Mouse (Mus musculus) testis, adult 2 months (tissue): ENCODE measurements around the gene Syne1. TPM values are rescaled to one million over a fixed set of nuclear protein-coding genes. Genes with fewer than 3 reads are reported as not detected.

ENCODE experiments used
- H3K27ac ChIP-seq: fragments of 200-500 bp; 2 replicates; pipeline ENCODE4 v1.5.1; 2012; ENCODE audit warnings: low read depth, low read length; ENCODE audit not compliant: control insufficient read depth, insufficient read depth
- H3K27me3 ChIP-seq: fragments of 200-500 bp; 2 replicates; pipeline ENCODE4 v1.6.1; 2012; ENCODE audit warnings: mild to moderate bottlenecking, low read length, moderate library complexity; ENCODE audit not compliant: control insufficient read depth, insufficient read depth
- H3K36me3 ChIP-seq: fragments of 200-500 bp; 2 replicates; pipeline ENCODE4 v1.6.1; 2012; ENCODE audit warnings: mild to moderate bottlenecking, low read length; ENCODE audit not compliant: control insufficient read depth, insufficient read depth
- H3K4me1 ChIP-seq: fragments of 200-500 bp; 2 replicates; pipeline ENCODE4 v1.6.1; 2012; ENCODE audit warnings: low read length; ENCODE audit not compliant: control insufficient read depth, insufficient read depth
- H3K4me3 ChIP-seq: fragments of 200-500 bp; 2 replicates; pipeline ENCODE4 v1.5.1; 2012; ENCODE audit warnings: low read depth, mild to moderate bottlenecking, low read length, moderate library complexity, mixed read lengths; ENCODE audit not compliant: control insufficient read depth
- CTCF ChIP-seq: fragments of 200-500 bp; IDR thresholded peaks from 2 replicates; pipeline ENCODE4 v1.5.1; 2012; ENCODE audit warnings: low read depth, mild to moderate bottlenecking, inconsistent platforms, low read length, moderate library complexity; ENCODE audit not compliant: control insufficient read depth, insufficient read depth, insufficient replicate concordance
- POLR2A ChIP-seq: fragments of 200-500 bp; IDR thresholded peaks from 2 replicates; pipeline ENCODE4 v1.6.1; 2012; ENCODE audit warnings: low read depth, mild to moderate bottlenecking, inconsistent platforms, low read length, moderate library complexity; ENCODE audit not compliant: control insufficient read depth
- polyA plus RNA-seq: library from polyadenylated mRNA; depleted of rRNA; stranded (reverse); fragments of >200 nt; gene quantifications from 2 replicates; pipeline ENCODE4 v1.2.3, GENCODE M21; 2012

The Syne1 gene
- polyA plus RNA-seq, 1 experiment, result 2.4 TPM

GRCm38 (mm10) chr10:5058876-5059275 is 492.4 kb downstream of the Syne1 start:
- H3K4me3 ChIP-seq, result no peak overlapping the region
- TF ChIP-seq CTCF, result no peak
- H3K4me1 ChIP-seq, result no peaks in the 10 kb centered on the region
- H3K36me3 ChIP-seq, result no peaks in the 10 kb centered on the region
- no peaks in the 10 kb centered on the region for H3K27me3 ChIP-seq
- no peak overlapping the region for H3K27ac ChIP-seq

- Histone ChIP-seq H3K36me3 (no peaks in the 10 kb centered on the region), H3K4me3 (no peak overlapping the region), H3K27me3 (no peaks in the 10 kb centered on the region), H3K4me1 (no peaks in the 10 kb centered on the region), H3K27ac (no peak overlapping the region)
- TF ChIP-seq CTCF (no peak), POLR2A (no peak)
These were observed 493.6 kb downstream of the Syne1 start for GRCm38 (mm10) chr10:5057661-5058060.

- Histone ChIP-seq H3K27me3 (no peaks in the 10 kb centered on the region), H3K36me3 (no peaks in the 10 kb centered on the region), H3K27ac (no peak overlapping the region), H3K4me1 (no peaks in the 10 kb centered on the region), H3K4me3 (no peak overlapping the region)
- TF ChIP-seq CTCF (no peak), POLR2A (no peak)
These were observed 494.3 kb downstream of the Syne1 start for GRCm38 (mm10) chr10:5056940-5057339.

GRCm38 (mm10) chr10:5056243-5056735 is 495.0 kb downstream of the Syne1 start:
- TF ChIP-seq CTCF (no peak), POLR2A (no peak)
- H3K27ac ChIP-seq, result no peak overlapping the region

DNA sequence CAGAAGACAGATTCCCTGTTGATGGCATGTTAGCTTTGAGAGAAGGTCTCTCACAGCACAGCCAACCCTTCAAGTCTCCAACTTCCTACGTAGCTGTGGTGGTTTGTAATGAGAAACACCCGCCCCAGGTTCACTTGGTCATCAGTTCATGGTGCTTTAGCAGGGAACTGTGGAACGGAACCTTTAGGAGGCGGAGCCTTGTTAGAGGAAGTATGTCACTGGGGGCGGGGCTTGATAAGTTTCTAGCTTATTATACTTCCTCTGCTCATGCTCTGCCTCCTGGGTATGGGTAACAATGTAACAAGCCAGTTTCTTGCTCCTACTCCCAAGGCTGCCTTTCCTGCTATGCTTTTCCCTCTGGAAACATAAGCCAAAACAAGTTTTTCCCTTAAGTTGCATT is 505.6 kb downstream of the Syne1 start:
- no peak overlapping the region for H3K27ac ChIP-seq
- H3K4me1 ChIP-seq, result 0 out of 2 replicates have a peak, but pooled peaks cover 2% of the 10 kb centered on the region

More at GRCm38 (mm10) chr10:5056243-5056735, 495.0 kb downstream of the Syne1 start:
- H3K4me1 ChIP-seq, result no peaks in the 10 kb centered on the region
- no peaks in the 10 kb centered on the region for H3K36me3 ChIP-seq
- no peak overlapping the region for H3K4me3 ChIP-seq
- no peaks in the 10 kb centered on the region for H3K27me3 ChIP-seq

GRCm38 (mm10) chr10:5045213-5045612 is 506.1 kb downstream of the Syne1 start:
- Histone ChIP-seq H3K4me1 (0 out of 2 replicates have a peak, but pooled peaks cover 2% of the 10 kb centered on the region), H3K27me3 (no peaks in the 10 kb centered on the region), H3K4me3 (no peak overlapping the region), H3K27ac (no peak overlapping the region), H3K36me3 (no peaks in the 10 kb centered on the region)
- TF ChIP-seq POLR2A (no peak), CTCF (no peak)

More for the DNA sequence above, 505.6 kb downstream of the Syne1 start:
- no peak for TF ChIP-seq POLR2A
- TF ChIP-seq CTCF, result no peak
- H3K4me3 ChIP-seq, result no peak overlapping the region
- no peaks in the 10 kb centered on the region for H3K36me3 ChIP-seq
- H3K27me3 ChIP-seq, result no peaks in the 10 kb centered on the region

DNA sequence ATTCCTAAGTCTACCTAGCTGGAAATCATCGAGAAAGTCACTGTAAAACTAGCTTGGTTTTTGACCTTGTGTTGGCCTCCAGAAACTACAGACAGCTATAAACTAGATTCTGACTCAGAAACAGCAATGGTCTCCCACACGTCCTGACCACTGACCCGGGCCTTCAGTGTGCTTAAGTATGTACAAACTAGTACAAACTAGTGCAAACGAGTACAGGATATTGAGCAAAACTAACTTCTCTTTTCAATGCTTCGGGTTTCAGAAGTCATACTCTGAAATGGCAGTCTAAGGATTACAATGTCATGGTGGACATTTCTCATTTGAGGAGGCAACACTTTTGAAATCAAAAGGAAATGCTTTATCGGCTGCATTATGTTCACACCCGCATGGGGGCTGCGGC is 506.8 kb downstream of the Syne1 start:
- H3K4me1 ChIP-seq, result 0 out of 2 replicates have a peak, but pooled peaks cover 2% of the 10 kb centered on the region
- H3K27ac ChIP-seq, result no peak overlapping the region
- H3K36me3 ChIP-seq, result no peaks in the 10 kb centered on the region
- H3K4me3 ChIP-seq, result no peak overlapping the region
- TF ChIP-seq CTCF (no peak), POLR2A (no peak)
- H3K27me3 ChIP-seq, result no peaks in the 10 kb centered on the region

GRCm38 (mm10) chr10:5041254-5041653 is 510.0 kb downstream of the Syne1 start:
- no peak overlapping the region for H3K4me3 ChIP-seq
- H3K36me3 ChIP-seq, result no peaks in the 10 kb centered on the region
- H3K27me3 ChIP-seq, result no peaks in the 10 kb centered on the region
- H3K27ac ChIP-seq, result no peak overlapping the region
- TF ChIP-seq POLR2A, result no peak
- TF ChIP-seq CTCF, result no peak
- 0 out of 2 replicates have a peak, but pooled peaks cover 2% of the 10 kb centered on the region for H3K4me1 ChIP-seq
